Mouse (Mus musculus): ENCODE data around the gene Gucy2e. TPM values are rescaled to one million over a fixed set of nuclear protein-coding genes. Genes with fewer than 3 reads are reported as not detected.

The Gucy2e gene
- polyA plus RNA-seq, 1 experiment from 2014 or later, result 0.23 TPM

DNA sequence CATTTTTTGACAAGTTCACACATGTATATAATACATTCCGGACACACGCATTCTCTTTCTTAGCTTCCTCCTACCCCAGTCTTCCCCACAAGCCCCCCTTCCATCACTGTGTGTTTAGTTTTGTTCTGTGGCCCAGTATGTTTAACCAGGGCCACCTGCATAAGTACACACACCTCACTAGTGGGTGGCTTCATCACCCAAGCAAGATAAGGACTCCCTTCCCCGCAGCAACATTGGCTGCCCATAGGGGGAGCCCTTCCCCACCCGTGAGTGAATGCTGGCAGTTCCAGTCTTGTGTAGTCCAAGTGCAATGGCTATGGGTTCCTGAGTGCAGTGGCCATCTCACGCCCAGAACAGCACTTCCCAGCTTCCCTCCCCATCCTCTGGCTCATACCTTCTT is 21.5 kb upstream of the Gucy2e start:
- no peaks in the 10 kb centered on the region for H3K36me3 ChIP-seq
- H3K9ac ChIP-seq (replicated peaks), result no peak overlapping the region
- no peak overlapping the region for H3K4me3 ChIP-seq
- ATAC-seq (ENCODE audit: low FRiP score, low read depth), result no peak
- H3K9me3 ChIP-seq, result no peaks in the 10 kb centered on the region
- H3K4me2 ChIP-seq (replicated peaks), result no peak overlapping the region
- peaks cover 4% of the 10 kb centered on the region; the same call in 1 of the 2 replicates for H3K4me1 ChIP-seq
- 54% methylated on average over 5 of the region's 5 CpGs for whole genome bisulfite sequencing
- no peaks in the 10 kb centered on the region for H3K27me3 ChIP-seq
- no peak overlapping the region for H3K27ac ChIP-seq (replicated peaks)

DNA sequence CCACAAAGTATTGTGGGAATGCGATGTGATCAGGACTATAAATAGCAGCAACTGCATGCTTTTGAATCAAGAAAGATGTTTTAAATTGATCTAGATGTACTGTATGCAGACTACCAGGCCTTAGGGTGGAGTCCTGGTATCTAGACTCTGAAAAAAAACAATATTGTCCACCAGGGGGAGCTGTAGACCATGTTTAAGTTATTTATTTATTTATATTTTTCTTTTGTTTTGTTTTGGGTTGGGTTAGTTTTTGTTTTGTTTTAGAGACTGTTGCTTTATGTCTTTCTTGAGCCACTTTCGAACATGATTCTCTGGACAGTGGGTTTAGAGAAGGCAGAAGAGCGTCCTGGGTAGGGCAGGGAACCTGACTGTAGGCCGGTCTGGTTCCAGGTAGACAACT is 21.0 kb upstream of the Gucy2e start:
- no peak overlapping the region for H3K4me3 ChIP-seq
- H3K27me3 ChIP-seq, result no peaks in the 10 kb centered on the region
- no peak overlapping the region for H3K9ac ChIP-seq (replicated peaks)
- peaks cover 8% of the 10 kb centered on the region; the same call in 1 of the 2 replicates for H3K4me1 ChIP-seq
- H3K27ac ChIP-seq (replicated peaks), result no peak overlapping the region
- ATAC-seq (ENCODE audit: low FRiP score, low read depth), result no peak
- 47% methylated on average over 4 of the region's 4 CpGs for WGBS
- no peaks in the 10 kb centered on the region for H3K36me3 ChIP-seq
- H3K9me3 ChIP-seq, result no peaks in the 10 kb centered on the region
- 0 out of 2 replicates have a peak overlapping the region, but pooled peaks have one; percentile 5 for H3K4me2 ChIP-seq (replicated peaks)

DNA sequence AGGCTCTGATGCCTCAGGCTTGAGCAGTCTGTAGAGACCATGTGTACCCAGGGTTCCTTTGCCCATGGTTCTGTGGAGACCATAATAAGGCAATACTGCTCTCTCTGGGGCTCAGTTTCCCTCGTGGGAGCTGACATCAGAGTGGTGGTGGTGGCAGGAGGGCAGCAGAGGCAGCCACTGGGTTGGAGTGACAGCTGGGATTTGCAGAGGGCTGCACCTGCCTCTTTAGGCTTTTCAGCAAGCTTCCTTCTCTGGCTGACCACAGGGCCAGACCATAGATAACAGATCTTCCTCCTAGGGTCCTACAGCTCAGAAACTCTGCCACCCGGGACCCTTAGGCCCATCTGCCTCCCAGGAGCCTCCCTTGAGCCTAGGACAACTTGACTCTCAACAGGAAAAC is 20.2 kb upstream of the Gucy2e start:
- H3K36me3 ChIP-seq, result no peaks in the 10 kb centered on the region
- H3K4me1 ChIP-seq, result peaks cover 8% of the 10 kb centered on the region; the same call in 1 of the 2 replicates
- WGBS, result 75% methylated on average over 2 of the region's 2 CpGs
- H3K27ac ChIP-seq (replicated peaks), result no peak overlapping the region
- H3K4me3 ChIP-seq, result no peak overlapping the region
- no peak overlapping the region for H3K4me2 ChIP-seq (replicated peaks)
- no peaks in the 10 kb centered on the region for H3K9me3 ChIP-seq
- H3K9ac ChIP-seq (replicated peaks), result peak overlapping the region; percentile 34; the same call in 1 of the 2 replicates
- no peak for ATAC-seq (ENCODE audit: low FRiP score, low read depth)
- H3K27me3 ChIP-seq, result no peaks in the 10 kb centered on the region

DNA sequence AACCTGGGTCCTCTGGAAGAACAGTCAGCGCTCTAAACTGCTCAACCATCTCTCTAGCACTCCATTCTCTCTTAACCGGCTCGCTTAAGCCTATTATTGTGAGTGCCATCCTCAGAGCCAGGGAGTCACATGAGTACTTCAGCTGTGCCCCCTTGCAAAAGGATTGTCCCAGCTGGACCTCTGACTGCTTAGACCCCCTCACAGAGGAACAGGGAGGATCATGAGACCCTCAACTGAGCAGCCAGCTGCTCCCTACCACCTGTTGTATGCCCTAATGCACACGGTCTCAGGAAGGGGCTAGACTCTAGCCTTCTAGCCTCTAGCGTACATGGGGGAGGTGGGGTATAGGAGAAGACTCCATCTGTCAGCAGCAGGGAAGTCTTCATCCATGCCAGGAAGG is 18.0 kb upstream of the Gucy2e start:
- Histone ChIP-seq H3K36me3 (no peaks in the 10 kb centered on the region), H3K9ac (replicated peaks) (no peak overlapping the region), H3K4me3 (no peak overlapping the region), H3K27ac (replicated peaks) (no peak overlapping the region), H3K4me2 (replicated peaks) (no peak overlapping the region), H3K4me1 (peaks cover 8% of the 10 kb centered on the region; the same call in 1 of the 2 replicates), H3K9me3 (no peaks in the 10 kb centered on the region), H3K27me3 (no peaks in the 10 kb centered on the region)
- 79% methylated on average over 5 of the region's 5 CpGs for WGBS
- no peak for ATAC-seq (ENCODE audit: low FRiP score, low read depth)

DNA sequence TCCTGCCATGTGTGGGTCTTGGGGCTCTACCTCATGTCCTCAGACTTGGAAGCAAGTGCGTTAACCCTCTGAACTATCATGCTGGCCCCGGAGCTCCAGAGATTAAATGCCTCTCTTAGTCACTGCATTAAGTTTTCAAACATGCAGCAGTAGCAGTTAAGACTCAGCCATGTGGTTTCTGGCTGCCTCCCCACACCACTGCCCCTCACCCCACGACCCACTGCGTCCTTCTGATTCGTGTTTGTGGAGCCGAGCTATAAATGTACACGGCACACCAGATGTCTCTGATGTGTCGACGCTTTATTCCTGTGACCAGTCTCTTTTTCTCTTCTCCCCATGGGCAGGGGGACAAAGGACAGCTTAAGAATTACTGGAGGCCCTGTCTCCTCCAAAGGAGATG is 16.3 kb upstream of the Gucy2e start:
- Histone ChIP-seq H3K4me1 (peaks cover 8% of the 10 kb centered on the region; the same call in 1 of the 2 replicates), H3K9ac (replicated peaks) (no peak overlapping the region), H3K4me2 (replicated peaks) (peak overlapping the region; percentile 18; the same call in 1 of the 2 replicates), H3K36me3 (no peaks in the 10 kb centered on the region), H3K9me3 (no peaks in the 10 kb centered on the region), H3K4me3 (0 out of 2 replicates have a peak overlapping the region, but pooled peaks have one; percentile 5), H3K27ac (replicated peaks) (no peak overlapping the region), H3K27me3 (no peaks in the 10 kb centered on the region)
- WGBS, result 33% methylated on average over 9 of the region's 9 CpGs
- no peak for ATAC-seq (ENCODE audit: low FRiP score, low read depth)

DNA sequence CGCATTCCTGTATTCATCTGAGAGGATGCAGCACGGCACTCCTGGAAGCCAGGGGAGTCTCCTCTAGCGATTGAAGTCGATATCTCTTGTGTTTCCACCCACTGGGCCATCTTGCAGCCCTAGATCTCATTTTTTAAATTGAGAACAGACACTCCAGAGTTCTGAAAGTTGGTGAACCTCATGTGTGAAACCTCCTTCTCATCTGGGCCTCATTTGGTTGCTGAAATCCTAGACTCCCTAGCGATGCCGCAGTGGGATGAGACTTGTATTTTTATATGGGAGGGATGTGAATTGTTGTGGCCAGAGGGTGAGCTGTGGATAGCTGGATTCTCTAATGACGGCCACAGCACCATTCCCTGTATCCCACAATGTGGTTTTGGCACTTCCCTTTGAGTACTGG is 15.1 kb upstream of the Gucy2e start:
- Histone ChIP-seq H3K4me1 (peaks cover 8% of the 10 kb centered on the region; the same call in 1 of the 2 replicates), H3K4me3 (no peak overlapping the region), H3K27ac (replicated peaks) (no peak overlapping the region), H3K9ac (replicated peaks) (no peak overlapping the region), H3K9me3 (no peaks in the 10 kb centered on the region), H3K27me3 (no peaks in the 10 kb centered on the region), H3K4me2 (replicated peaks) (no peak overlapping the region), H3K36me3 (no peaks in the 10 kb centered on the region)
- WGBS, result 81% methylated on average over 7 of the region's 7 CpGs
- no peak for ATAC-seq (ENCODE audit: low FRiP score, low read depth)

DNA sequence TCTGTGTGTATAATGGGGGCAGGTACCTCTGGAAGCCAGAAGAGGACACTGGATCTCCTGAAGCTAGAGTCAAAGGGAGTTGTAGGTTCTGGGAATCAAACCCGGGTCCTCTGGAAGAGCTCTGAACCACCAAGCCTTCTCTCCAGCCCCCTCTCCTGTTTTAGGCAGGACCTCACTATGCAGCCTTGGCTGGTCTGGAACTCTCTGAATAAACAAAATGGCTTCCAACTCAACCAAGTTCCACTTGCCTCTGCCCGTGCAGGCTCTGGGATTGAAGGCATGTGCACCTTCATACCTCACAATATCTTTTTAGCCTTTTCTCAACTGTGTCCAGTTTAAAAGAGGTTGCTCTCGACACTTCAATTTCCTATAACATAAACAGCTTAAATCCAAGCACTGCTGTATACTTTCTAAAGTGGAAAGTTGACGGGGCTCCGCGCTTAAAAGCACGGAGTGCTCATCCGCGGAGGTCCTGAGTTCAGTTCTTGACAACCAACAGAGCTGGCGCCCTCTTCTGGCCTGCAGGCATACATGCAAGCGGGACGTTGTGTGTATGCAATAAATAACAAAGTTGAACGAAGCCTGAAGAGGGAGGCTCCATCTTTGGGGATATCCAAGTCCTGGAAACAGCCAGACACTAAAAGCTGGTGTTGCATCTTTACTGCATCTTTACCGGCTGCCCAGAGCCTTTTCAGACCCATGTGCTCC is 14.5 kb upstream of the Gucy2e start:
- H3K9ac ChIP-seq (replicated peaks), result no peak overlapping the region
- H3K27me3 ChIP-seq, result no peaks in the 10 kb centered on the region
- H3K4me2 ChIP-seq (replicated peaks), result no peak overlapping the region
- 63% methylated on average over 14 of the region's 14 CpGs for WGBS
- H3K9me3 ChIP-seq, result no peaks in the 10 kb centered on the region
- H3K4me1 ChIP-seq, result peaks cover 8% of the 10 kb centered on the region; the same call in 1 of the 2 replicates
- no peak overlapping the region for H3K4me3 ChIP-seq
- no peaks in the 10 kb centered on the region for H3K36me3 ChIP-seq
- no peak overlapping the region for H3K27ac ChIP-seq (replicated peaks)
- ATAC-seq (ENCODE audit: low FRiP score, low read depth), result no peak

DNA sequence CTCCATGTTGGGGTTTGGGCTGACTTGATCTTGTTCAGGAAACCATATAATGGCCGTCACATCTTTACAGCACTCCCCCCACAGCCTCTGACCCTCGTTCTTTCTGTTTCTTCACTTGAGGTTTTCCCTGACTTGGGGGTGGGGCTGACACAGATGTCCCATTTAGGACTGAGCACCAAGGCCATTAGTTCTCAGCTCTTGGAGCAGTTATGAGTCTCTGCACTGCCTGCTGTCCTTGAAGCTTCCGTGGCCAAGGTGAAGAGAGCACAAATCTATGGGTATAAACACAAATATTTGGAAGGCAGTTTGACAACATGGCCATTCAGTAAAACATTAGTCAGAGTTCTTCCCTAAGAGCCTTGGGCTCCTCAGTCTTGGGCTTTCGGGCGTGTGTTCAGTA is 13.3 kb upstream of the Gucy2e start:
- no peaks in the 10 kb centered on the region for H3K27me3 ChIP-seq
- H3K4me2 ChIP-seq (replicated peaks), result no peak overlapping the region
- H3K4me1 ChIP-seq, result peaks cover 8% of the 10 kb centered on the region; the same call in 1 of the 2 replicates
- no peak overlapping the region for H3K27ac ChIP-seq (replicated peaks)
- 82% methylated on average over 5 of the region's 5 CpGs for WGBS
- no peak overlapping the region for H3K4me3 ChIP-seq
- no peak overlapping the region for H3K9ac ChIP-seq (replicated peaks)
- no peaks in the 10 kb centered on the region for H3K36me3 ChIP-seq
- H3K9me3 ChIP-seq, result no peaks in the 10 kb centered on the region
- no peak for ATAC-seq (ENCODE audit: low FRiP score, low read depth)

DNA sequence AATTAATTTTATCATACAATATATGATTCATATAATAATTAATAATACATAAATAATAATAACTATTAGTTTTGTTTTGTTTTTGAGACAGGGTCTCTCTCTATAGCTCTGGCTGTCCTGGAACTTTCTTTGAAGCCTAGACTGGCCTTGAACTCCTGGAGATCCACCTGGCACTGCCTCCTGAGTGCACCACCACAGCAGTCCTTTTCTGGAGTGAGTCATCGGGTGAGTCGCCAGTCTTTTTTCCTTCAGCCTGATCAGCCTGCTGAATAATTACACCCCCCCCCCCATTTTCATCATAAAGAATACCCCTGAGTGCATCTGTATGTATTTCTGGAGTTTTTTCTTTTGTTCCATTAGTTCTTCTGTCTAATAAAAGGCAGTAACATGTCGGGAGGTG is 12.3 kb upstream of the Gucy2e start:
- ATAC-seq (ENCODE audit: low FRiP score, low read depth), result no peak
- Histone ChIP-seq H3K4me2 (replicated peaks) (no peak overlapping the region), H3K9me3 (no peaks in the 10 kb centered on the region), H3K9ac (replicated peaks) (no peak overlapping the region), H3K4me3 (no peak overlapping the region), H3K27ac (replicated peaks) (no peak overlapping the region), H3K4me1 (peaks cover 8% of the 10 kb centered on the region; the same call in 1 of the 2 replicates), H3K36me3 (no peaks in the 10 kb centered on the region), H3K27me3 (no peaks in the 10 kb centered on the region)
- 85% methylated on average over 3 of the region's 3 CpGs for WGBS

DNA sequence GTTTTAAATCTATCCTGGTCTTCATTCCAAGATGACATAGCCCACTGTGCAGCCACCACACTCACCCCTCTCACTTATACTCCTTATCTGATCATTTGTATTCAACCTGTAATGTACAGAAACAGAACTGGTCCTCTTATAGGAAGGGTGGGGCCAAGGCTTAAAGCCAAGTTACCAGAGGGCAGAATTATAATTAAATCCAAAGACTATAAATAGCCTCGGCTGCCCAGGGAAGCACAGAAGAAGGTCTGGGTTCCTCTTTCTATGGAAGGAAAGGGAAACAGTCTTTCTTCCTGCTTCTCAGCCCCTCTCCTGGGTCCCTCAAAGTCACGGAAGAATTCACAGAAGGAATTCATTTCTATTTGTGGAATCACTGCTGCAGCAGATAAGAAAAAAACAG is 8.8 kb upstream of the Gucy2e start:
- no peak overlapping the region for H3K27ac ChIP-seq (replicated peaks)
- H3K9me3 ChIP-seq, result no peaks in the 10 kb centered on the region
- no peak overlapping the region for H3K4me3 ChIP-seq
- no peaks in the 10 kb centered on the region for H3K36me3 ChIP-seq
- no peak overlapping the region for H3K9ac ChIP-seq (replicated peaks)
- H3K4me1 ChIP-seq, result no peaks in the 10 kb centered on the region
- no peaks in the 10 kb centered on the region for H3K27me3 ChIP-seq
- 52% methylated on average over 2 of the region's 2 CpGs for WGBS
- no peak overlapping the region for H3K4me2 ChIP-seq (replicated peaks)
- no peak for ATAC-seq (ENCODE audit: low FRiP score, low read depth)

DNA sequence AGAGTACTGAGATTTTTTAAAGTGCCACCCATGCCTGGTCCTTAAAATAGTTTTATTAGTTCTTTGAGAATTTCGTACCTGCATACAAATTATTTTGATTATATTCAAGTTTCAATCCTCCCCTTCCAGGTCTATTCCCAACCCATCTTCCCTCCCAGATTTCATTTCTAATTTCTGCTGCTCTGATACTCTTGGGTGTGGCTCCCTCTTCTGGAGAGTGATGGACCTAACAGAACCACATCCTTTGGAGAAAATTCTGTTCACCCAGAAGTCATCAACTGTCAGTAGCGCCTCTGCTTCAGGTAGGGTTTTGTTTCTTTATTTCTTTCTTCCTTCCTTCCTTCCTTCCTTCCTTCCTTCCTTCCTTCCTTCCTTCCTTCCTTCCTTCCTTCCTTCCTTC is 8.1 kb upstream of the Gucy2e start:
- no peaks in the 10 kb centered on the region for H3K36me3 ChIP-seq
- no peak overlapping the region for H3K27ac ChIP-seq (replicated peaks)
- H3K4me1 ChIP-seq, result no peaks in the 10 kb centered on the region
- WGBS, result 30% methylated on average over 2 of the region's 2 CpGs
- ATAC-seq (ENCODE audit: low FRiP score, low read depth), result no peak
- no peaks in the 10 kb centered on the region for H3K9me3 ChIP-seq
- no peak overlapping the region for H3K4me3 ChIP-seq
- H3K9ac ChIP-seq (replicated peaks), result no peak overlapping the region
- H3K27me3 ChIP-seq, result no peaks in the 10 kb centered on the region
- no peak overlapping the region for H3K4me2 ChIP-seq (replicated peaks)

DNA sequence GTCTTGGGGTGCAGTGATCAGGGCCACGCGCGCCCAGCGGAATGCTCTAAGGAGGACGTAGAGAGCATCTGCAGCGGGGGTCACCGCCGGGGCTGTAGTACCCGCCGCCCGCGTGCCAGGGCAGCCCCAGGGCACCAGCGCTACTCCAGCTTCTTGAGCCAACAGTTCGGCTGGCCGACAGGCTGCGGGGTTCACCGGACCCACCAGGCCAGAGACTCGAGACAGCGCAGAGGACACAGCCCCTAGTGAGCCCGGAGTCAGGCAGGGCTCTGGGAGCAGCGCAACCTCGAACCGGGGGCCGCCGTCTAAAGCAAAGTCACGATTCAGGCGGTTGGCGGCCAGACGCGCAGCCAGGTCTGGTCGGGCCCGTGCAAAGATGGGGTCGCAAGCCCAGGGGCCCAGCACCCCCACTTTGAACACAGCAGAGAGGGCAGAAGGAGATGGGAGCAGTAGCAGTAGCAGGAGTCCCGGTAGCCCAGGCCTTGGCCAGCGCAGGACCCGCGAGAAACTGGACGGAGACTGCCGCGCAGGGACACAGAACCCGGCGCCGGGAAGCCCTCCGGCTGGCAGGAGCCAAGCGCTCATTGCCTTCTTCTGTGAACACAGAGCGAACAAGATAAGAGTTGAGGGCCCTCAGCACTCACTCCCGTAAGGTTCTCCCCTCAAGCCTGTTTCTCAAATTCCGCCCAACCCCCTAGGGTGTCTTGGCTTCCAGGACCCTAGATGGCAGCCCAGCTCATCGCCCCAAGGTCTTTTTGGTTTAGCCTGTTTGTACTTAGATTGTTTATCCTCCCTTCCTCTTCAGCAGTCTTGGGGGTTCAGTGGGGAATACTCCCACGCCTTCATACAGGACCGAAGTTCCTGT is 543 bp downstream of the Gucy2e start:
- peaks cover 44% of the 10 kb centered on the region for H3K27me3 ChIP-seq
- peak overlapping the region; percentile 78 for H3K4me2 ChIP-seq (replicated peaks)
- H3K4me3 ChIP-seq, result peak overlapping the region; percentile 45
- peaks cover 14% of the 10 kb centered on the region for H3K4me1 ChIP-seq
- H3K36me3 ChIP-seq, result no peaks in the 10 kb centered on the region
- WGBS, result 3% methylated on average over 51 of the region's 51 CpGs
- H3K9me3 ChIP-seq, result no peaks in the 10 kb centered on the region
- peak overlapping the region; percentile 43; the same call in 1 of the 2 replicates for H3K27ac ChIP-seq (replicated peaks)
- H3K9ac ChIP-seq (replicated peaks), result peak overlapping the region; percentile 59
- peak; percentile 30; the same call in 1 of the 2 replicates for ATAC-seq (ENCODE audit: low FRiP score, low read depth)
